Mouse (Mus musculus) midbrain, embryonic 14.5 days (tissue): ENCODE results near the gene Ripor3. TPM values are rescaled to one million over a fixed set of nuclear protein-coding genes. Genes with fewer than 3 reads are reported as not detected.

Experiments
- ATAC-seq: fragments of 200-750 bp; cut with Nextera tagmentation; 2 replicates; pipeline ENCODE4 v1.8.0; 2017; ENCODE audit warnings: moderate number of reproducible peaks, moderate library complexity; ENCODE audit not compliant: low FRiP score, low TSS enrichment
- DNase-seq: peaks from one replicate; pipeline ENCODE4 v3.0.0-alpha.2; 2015
- H3K27ac ChIP-seq: fragments of 300-500 bp; sonication (generic); replicated peaks from 2 replicates; pipeline ENCODE4 v1.5.1; 2014; ENCODE audit warnings: mild to moderate bottlenecking, low read depth, low read length, moderate library complexity
- H3K27me3 ChIP-seq: fragments of 300-500 bp; sonication (generic); 2 replicates; pipeline ENCODE4 v1.6.1; 2014; ENCODE audit warnings: low read length, control low read depth, mixed read lengths; ENCODE audit not compliant: control insufficient read depth, insufficient read depth
- H3K36me3 ChIP-seq: fragments of 300-500 bp; sonication (generic); 2 replicates; pipeline ENCODE4 v1.6.1; 2014; ENCODE audit warnings: low read length, control low read depth; ENCODE audit not compliant: control insufficient read depth, insufficient read depth
- H3K4me1 ChIP-seq: fragments of 300-500 bp; sonication (generic); 2 replicates; pipeline ENCODE4 v1.6.1; 2014; ENCODE audit warnings: mild to moderate bottlenecking, antibody characterized with exemption, low read length, control low read depth; ENCODE audit not compliant: control insufficient read depth, insufficient read depth
- H3K4me2 ChIP-seq: fragments of 300-500 bp; sonication (generic); 2 replicates; pipeline ENCODE4 v1.6.1; 2014; ENCODE audit warnings: mild to moderate bottlenecking, low read length, moderate library complexity
- H3K4me3 ChIP-seq: fragments of 300-500 bp; sonication (generic); replicated peaks from 2 replicates; pipeline ENCODE4 v1.5.1; 2014; ENCODE audit warnings: low read depth, low read length
- H3K9ac ChIP-seq: fragments of 300-500 bp; sonication (generic); replicated peaks from 2 replicates; pipeline ENCODE4 v1.6.1; 2014; ENCODE audit warnings: mild to moderate bottlenecking, low read length, moderate library complexity
- H3K9me3 ChIP-seq: fragments of 300-500 bp; sonication (generic); 2 replicates; pipeline ENCODE4 v1.6.1; 2016; ENCODE audit warnings: low read length, control low read depth, mixed read lengths; ENCODE audit not compliant: control insufficient read depth
- WGBS: fragments of 180-500 bp; shearing (Covaris S2); extraction: QIAGEN DNeasy Blood & Tissue Kit; methylation state at CpG from one replicate; pipeline ENCODE4 v1.1.7; 2014; 5-methylcytosine and 5-hydroxymethylcytosine counted together
- polyA plus RNA-seq: library from polyadenylated mRNA; unstranded; fragments of >200 nt; fragmentation: Nextera tagmentation; extraction: Ambion mirVana; gene quantifications from 2 replicates; pipeline ENCODE4 v1.2.1, GENCODE M21; 2014

The Ripor3 gene
- polyA plus RNA-seq, 1 experiment from 2014 or later, result 0.22 TPM

- H3K9ac ChIP-seq, result no peak overlapping the region
- WGBS, result 87% methylated on average over 7 of the region's 7 CpGs
- no peak overlapping the region for H3K27ac ChIP-seq
- H3K4me3 ChIP-seq, result no peak overlapping the region
- no peaks in the 10 kb centered on the region for H3K27me3 ChIP-seq
- H3K4me1 ChIP-seq, result 0 out of 2 replicates have a peak, but pooled peaks cover 2% of the 10 kb centered on the region
- DNase-seq (no peak), ATAC-seq (no peak)
- no peak overlapping the region for H3K4me2 ChIP-seq
- H3K9me3 ChIP-seq, result no peaks in the 10 kb centered on the region
- peaks cover 20% of the 10 kb centered on the region for H3K36me3 ChIP-seq
Measured at GRCm38 (mm10) chr2:167959996-167960395, 50.4 kb downstream of the Ripor3 start.

DNA sequence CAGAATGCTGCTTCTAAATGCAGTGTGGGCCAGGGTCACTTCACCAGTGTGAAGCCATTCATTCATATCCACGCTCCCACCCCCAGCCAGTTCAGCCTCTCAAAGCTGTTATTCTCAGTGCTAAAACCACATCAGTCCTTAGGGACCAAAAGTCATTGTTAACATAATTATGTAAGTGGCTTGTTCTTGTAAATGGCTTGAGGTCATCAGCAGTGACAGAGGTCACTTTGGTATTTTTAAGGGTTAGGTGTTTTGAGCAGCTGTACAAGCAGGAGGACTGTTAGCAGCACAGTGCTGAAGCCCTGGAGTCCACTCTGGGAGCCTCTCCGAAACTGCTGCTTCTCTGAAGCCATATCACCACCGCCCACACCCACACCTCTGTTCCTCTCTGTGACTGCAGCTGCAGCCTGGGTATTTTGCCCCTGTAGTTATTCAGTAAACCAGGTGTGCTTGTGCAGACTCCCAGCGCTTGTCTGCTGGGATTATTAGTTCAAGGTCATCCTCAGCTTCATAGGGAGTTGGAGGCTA lies 51.0 kb downstream of the Ripor3 start:
- no peak overlapping the region for H3K4me2 ChIP-seq
- peaks cover 14% of the 10 kb centered on the region for H3K36me3 ChIP-seq
- no peak overlapping the region for H3K9ac ChIP-seq
- no peaks in the 10 kb centered on the region for H3K27me3 ChIP-seq
- H3K4me1 ChIP-seq, result 0 out of 2 replicates have a peak, but pooled peaks cover 2% of the 10 kb centered on the region
- no peak for ATAC-seq
- WGBS, result 86% methylated on average over 4 of the region's 4 CpGs
- no peak overlapping the region for H3K4me3 ChIP-seq
- H3K9me3 ChIP-seq, result no peaks in the 10 kb centered on the region
- H3K27ac ChIP-seq, result no peak overlapping the region
- DNase-seq, result no peak

GRCm38 (mm10) chr2:167958843-167959242 lies 51.6 kb downstream of the Ripor3 start:
- no peaks in the 10 kb centered on the region for H3K9me3 ChIP-seq
- no peak overlapping the region for H3K9ac ChIP-seq
- no peak overlapping the region for H3K4me2 ChIP-seq
- 67% methylated on average over 4 of the region's 4 CpGs for WGBS
- H3K4me1 ChIP-seq, result 0 out of 2 replicates have a peak, but pooled peaks cover 2% of the 10 kb centered on the region
- H3K4me3 ChIP-seq, result no peak overlapping the region
- no peak for ATAC-seq
- no peaks in the 10 kb centered on the region for H3K27me3 ChIP-seq
- H3K36me3 ChIP-seq, result peaks cover 8% of the 10 kb centered on the region; the same call in 1 of the 2 replicates
- DNase-seq, result peak; percentile 28
- no peak overlapping the region for H3K27ac ChIP-seq

GRCm38 (mm10) chr2:167958082-167958788 lies 52.2 kb downstream of the Ripor3 start:
- H3K36me3 ChIP-seq, result peaks cover 2% of the 10 kb centered on the region; the same call in 1 of the 2 replicates
- H3K4me3 ChIP-seq, result no peak overlapping the region
- DNase-seq (peak; percentile 41), ATAC-seq (no peak)
- no peak overlapping the region for H3K9ac ChIP-seq
- H3K4me2 ChIP-seq, result no peak overlapping the region
- 67% methylated on average over 5 of the region's 5 CpGs for WGBS
- 0 out of 2 replicates have a peak, but pooled peaks cover 2% of the 10 kb centered on the region for H3K4me1 ChIP-seq
- 0 out of 2 replicates have a peak overlapping the region, but pooled peaks have one; percentile 55 for H3K27ac ChIP-seq
- no peaks in the 10 kb centered on the region for H3K9me3 ChIP-seq
- H3K27me3 ChIP-seq, result no peaks in the 10 kb centered on the region

GRCm38 (mm10) chr2:167957539-167957938 lies 52.9 kb downstream of the Ripor3 start:
- no peak overlapping the region for H3K27ac ChIP-seq
- ATAC-seq, result no peak
- WGBS, result 88% methylated on average over 1 of the region's 1 CpGs
- no peaks in the 10 kb centered on the region for H3K36me3 ChIP-seq
- H3K9me3 ChIP-seq, result no peaks in the 10 kb centered on the region
- no peaks in the 10 kb centered on the region for H3K27me3 ChIP-seq
- 0 out of 2 replicates have a peak, but pooled peaks cover 2% of the 10 kb centered on the region for H3K4me1 ChIP-seq
- H3K4me2 ChIP-seq, result no peak overlapping the region
- no peak overlapping the region for H3K9ac ChIP-seq
- H3K4me3 ChIP-seq, result no peak overlapping the region
- no peak for DNase-seq

DNA sequence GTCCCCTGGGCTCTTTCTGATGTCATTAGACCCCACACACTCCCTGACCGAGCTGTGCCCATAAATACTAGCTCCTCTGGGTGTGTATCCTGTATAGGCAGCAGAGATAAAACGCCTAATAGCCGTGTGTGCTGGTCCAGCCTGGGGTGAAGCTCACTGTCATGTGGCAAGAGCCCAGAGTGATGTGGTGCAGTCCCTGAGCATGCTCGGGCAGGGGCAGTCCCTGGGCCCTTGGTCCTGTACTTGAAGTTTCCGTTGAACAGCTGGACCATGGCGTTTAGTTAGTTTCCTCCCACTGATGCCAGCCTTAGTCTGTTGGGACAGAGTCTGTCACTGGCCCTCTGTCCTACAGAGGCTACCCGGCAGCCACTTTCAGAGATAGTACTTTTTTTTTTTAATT lies 55.5 kb downstream of the Ripor3 start:
- no peak overlapping the region for H3K9ac ChIP-seq
- H3K4me2 ChIP-seq, result no peak overlapping the region
- no peaks in the 10 kb centered on the region for H3K27me3 ChIP-seq
- 93% methylated on average over 7 of the region's 7 CpGs for WGBS
- no peak overlapping the region for H3K27ac ChIP-seq
- H3K4me3 ChIP-seq, result no peak overlapping the region
- H3K9me3 ChIP-seq, result no peaks in the 10 kb centered on the region
- no peak for DNase-seq
- ATAC-seq, result no peak
- H3K36me3 ChIP-seq, result peaks cover 3% of the 10 kb centered on the region; the same call in 1 of the 2 replicates
- 0 out of 2 replicates have a peak, but pooled peaks cover 2% of the 10 kb centered on the region for H3K4me1 ChIP-seq

- H3K4me1 ChIP-seq, result 0 out of 2 replicates have a peak, but pooled peaks cover 7% of the 10 kb centered on the region
- no peak overlapping the region for H3K4me3 ChIP-seq
- no peak overlapping the region for H3K9ac ChIP-seq
- no peaks in the 10 kb centered on the region for H3K27me3 ChIP-seq
- WGBS, result 92% methylated on average over 10 of the region's 10 CpGs
- no peak for DNase-seq
- ATAC-seq, result no peak
- H3K9me3 ChIP-seq, result no peaks in the 10 kb centered on the region
- H3K4me2 ChIP-seq, result no peak overlapping the region
- peaks cover 3% of the 10 kb centered on the region; the same call in 1 of the 2 replicates for H3K36me3 ChIP-seq
- no peak overlapping the region for H3K27ac ChIP-seq
Measured at GRCm38 (mm10) chr2:167953819-167954218, 56.6 kb downstream of the Ripor3 start.

GRCm38 (mm10) chr2:167951301-167952211 lies 58.9 kb downstream of the Ripor3 start:
- WGBS, result 92% methylated on average over 13 of the region's 13 CpGs
- Histone ChIP-seq H3K4me1 (peaks cover 10% of the 10 kb centered on the region; the same call in 1 of the 2 replicates), H3K9ac (no peak overlapping the region), H3K4me3 (no peak overlapping the region), H3K4me2 (no peak overlapping the region), H3K36me3 (peaks cover 3% of the 10 kb centered on the region; the same call in 1 of the 2 replicates), H3K9me3 (no peaks in the 10 kb centered on the region), H3K27ac (no peak overlapping the region), H3K27me3 (no peaks in the 10 kb centered on the region)
- ATAC-seq (no peak), DNase-seq (no peak)
